Mouse (Mus musculus): ENCODE measurements at regions not wholly inside any gene's neighbourhood (a gene's known extent, or its start where the extent isn't known, plus 50 kb on each side); places are given as distances from the start of the nearest gene placed in this dataset.
A peak's percentile ranks its signal among the peaks of the same experiment; 100 is the strongest.

- 90% methylated on average over 12 of the region's 12 CpGs for WGBS
- H3K9me3 ChIP-seq (ENCODE audit: control insufficient read depth, low read length): no peaks in the 10 kb centered on the region
- no peak overlapping the region for H3K4me2 ChIP-seq (ENCODE audit: low read depth, low read length)
- DNase-seq (ENCODE audit: low spot score) (no peak), ATAC-seq (ENCODE audit: low read depth) (no peak)
- H3K27me3 ChIP-seq (replicated peaks; ENCODE audit: control insufficient read depth, insufficient read depth, low read length): no peaks in the 10 kb centered on the region
- no peaks in the 10 kb centered on the region for H3K4me1 ChIP-seq (ENCODE audit: control insufficient read depth, insufficient read depth, low read length)
- H3K9ac ChIP-seq (ENCODE audit: low read depth, low read length): no peak overlapping the region
- no peak overlapping the region for H3K27ac ChIP-seq (replicated peaks; ENCODE audit: low read depth, low read length)
- no peaks in the 10 kb centered on the region for H3K36me3 ChIP-seq (ENCODE audit: control insufficient read depth, insufficient read depth, low read length)
- no peak overlapping the region for H3K4me3 ChIP-seq (ENCODE audit: low read depth, low read length)
Measured at GRCm38 (mm10) chr4:99527441-99527840, 128.7 kb upstream of the Foxd3 start.

DNA sequence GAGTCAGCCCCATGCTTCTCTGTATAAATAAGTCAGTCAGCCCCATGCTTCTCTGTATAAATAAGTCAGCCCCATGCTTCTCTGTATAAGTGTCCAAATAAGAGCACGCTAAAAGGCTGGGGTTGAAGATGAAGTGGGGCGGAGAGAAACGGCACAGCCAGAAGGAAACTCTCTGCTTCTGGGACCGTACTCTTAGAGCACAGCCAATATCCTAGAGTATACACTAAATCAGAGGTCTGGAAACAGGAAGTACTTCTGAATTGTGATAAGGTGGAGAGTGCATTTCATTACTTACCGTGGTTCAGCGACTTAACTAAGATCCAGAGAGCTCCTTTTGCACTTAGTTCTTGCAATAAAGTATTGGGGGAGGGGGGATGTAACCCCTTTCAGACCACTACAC is 112.1 kb upstream of the Foxd3 start:
- Histone ChIP-seq H3K9ac (ENCODE audit: low read depth, low read length) (no peak overlapping the region), H3K4me2 (ENCODE audit: low read depth, low read length) (no peak overlapping the region), H3K27me3 (replicated peaks; ENCODE audit: control insufficient read depth, insufficient read depth, low read length) (no peaks in the 10 kb centered on the region), H3K4me1 (ENCODE audit: control insufficient read depth, insufficient read depth, low read length) (no peaks in the 10 kb centered on the region), H3K27ac (replicated peaks; ENCODE audit: low read depth, low read length) (no peak overlapping the region), H3K9me3 (ENCODE audit: control insufficient read depth, low read length) (no peaks in the 10 kb centered on the region), H3K4me3 (ENCODE audit: low read depth, low read length) (no peak overlapping the region), H3K36me3 (ENCODE audit: control insufficient read depth, insufficient read depth, low read length) (no peaks in the 10 kb centered on the region)
- WGBS: 71% methylated on average over 6 of the region's 6 CpGs
- ATAC-seq (ENCODE audit: low read depth): no peak
- DNase-seq (ENCODE audit: low spot score): no peak

GRCm38 (mm10) chr4:99545742-99546141 is 110.4 kb upstream of the Foxd3 start:
- Histone ChIP-seq H3K36me3 (ENCODE audit: control insufficient read depth, insufficient read depth, low read length) (no peaks in the 10 kb centered on the region), H3K27me3 (replicated peaks; ENCODE audit: control insufficient read depth, insufficient read depth, low read length) (no peaks in the 10 kb centered on the region), H3K4me3 (ENCODE audit: low read depth, low read length) (no peak overlapping the region), H3K4me2 (ENCODE audit: low read depth, low read length) (no peak overlapping the region), H3K4me1 (ENCODE audit: control insufficient read depth, insufficient read depth, low read length) (no peaks in the 10 kb centered on the region), H3K9ac (ENCODE audit: low read depth, low read length) (no peak overlapping the region), H3K27ac (replicated peaks; ENCODE audit: low read depth, low read length) (no peak overlapping the region), H3K9me3 (ENCODE audit: control insufficient read depth, low read length) (no peaks in the 10 kb centered on the region)
- ATAC-seq (ENCODE audit: low read depth): peak; percentile 70; the same call in 1 of the 2 replicates
- WGBS: 49% methylated on average over 3 of the region's 3 CpGs
- DNase-seq (ENCODE audit: low spot score): peak; percentile 26

DNA sequence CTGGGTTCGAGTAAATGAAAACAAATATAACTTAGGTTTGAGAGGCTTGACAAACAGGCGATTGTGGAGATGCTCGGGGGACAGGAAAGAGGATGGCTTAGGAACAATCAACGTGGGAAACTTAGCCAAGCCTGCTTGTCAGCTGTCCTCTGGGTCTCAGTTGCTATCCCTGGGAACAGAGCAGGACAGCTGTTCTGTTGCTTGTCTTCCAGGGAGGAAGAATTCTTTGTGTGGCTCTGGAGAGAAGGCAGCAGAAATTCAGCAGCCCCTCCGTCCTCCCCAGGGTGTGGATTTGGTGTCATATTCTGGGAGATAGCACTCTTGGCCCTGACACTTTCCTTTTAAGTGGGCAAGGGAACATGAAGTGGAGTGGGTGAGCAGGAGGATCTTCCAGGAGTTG is 98.1 kb upstream of the Foxd3 start:
- no peak for ATAC-seq (ENCODE audit: low read depth)
- peak; percentile 52 for DNase-seq (ENCODE audit: low spot score)
- Histone ChIP-seq H3K9me3 (ENCODE audit: control insufficient read depth, low read length) (no peaks in the 10 kb centered on the region), H3K4me1 (ENCODE audit: control insufficient read depth, insufficient read depth, low read length) (no peaks in the 10 kb centered on the region), H3K9ac (ENCODE audit: low read depth, low read length) (no peak overlapping the region), H3K36me3 (ENCODE audit: control insufficient read depth, insufficient read depth, low read length) (no peaks in the 10 kb centered on the region), H3K4me2 (ENCODE audit: low read depth, low read length) (no peak overlapping the region), H3K27ac (replicated peaks; ENCODE audit: low read depth, low read length) (no peak overlapping the region), H3K4me3 (ENCODE audit: low read depth, low read length) (no peak overlapping the region), H3K27me3 (replicated peaks; ENCODE audit: control insufficient read depth, insufficient read depth, low read length) (peaks cover 20% of the 10 kb centered on the region)
- WGBS: 31% methylated on average over 5 of the region's 5 CpGs

- Histone ChIP-seq H3K27ac (replicated peaks; ENCODE audit: low read depth, low read length) (no peak overlapping the region), H3K9ac (ENCODE audit: low read depth, low read length) (no peak overlapping the region), H3K4me3 (ENCODE audit: low read depth, low read length) (no peak overlapping the region), H3K9me3 (ENCODE audit: control insufficient read depth, low read length) (no peaks in the 10 kb centered on the region), H3K27me3 (replicated peaks; ENCODE audit: control insufficient read depth, insufficient read depth, low read length) (peaks cover 20% of the 10 kb centered on the region), H3K4me1 (ENCODE audit: control insufficient read depth, insufficient read depth, low read length) (no peaks in the 10 kb centered on the region), H3K4me2 (ENCODE audit: low read depth, low read length) (no peak overlapping the region), H3K36me3 (ENCODE audit: control insufficient read depth, insufficient read depth, low read length) (no peaks in the 10 kb centered on the region)
- DNase-seq (ENCODE audit: low spot score) (no peak), ATAC-seq (ENCODE audit: low read depth) (no peak)
- WGBS: 31% methylated on average over 8 of the region's 8 CpGs
Measured at GRCm38 (mm10) chr4:99560604-99561003, 95.5 kb upstream of the Foxd3 start.

- Histone ChIP-seq H3K9ac (ENCODE audit: low read depth, low read length) (no peak overlapping the region), H3K4me3 (ENCODE audit: low read depth, low read length) (no peak overlapping the region), H3K36me3 (ENCODE audit: control insufficient read depth, insufficient read depth, low read length) (no peaks in the 10 kb centered on the region), H3K27ac (replicated peaks; ENCODE audit: low read depth, low read length) (no peak overlapping the region), H3K27me3 (replicated peaks; ENCODE audit: control insufficient read depth, insufficient read depth, low read length) (peaks cover 20% of the 10 kb centered on the region), H3K9me3 (ENCODE audit: control insufficient read depth, low read length) (no peaks in the 10 kb centered on the region), H3K4me1 (ENCODE audit: control insufficient read depth, insufficient read depth, low read length) (no peaks in the 10 kb centered on the region), H3K4me2 (ENCODE audit: low read depth, low read length) (no peak overlapping the region)
- 22% methylated on average over 6 of the region's 6 CpGs for WGBS
- DNase-seq (ENCODE audit: low spot score): peak; percentile 38
- no peak for ATAC-seq (ENCODE audit: low read depth)
Measured at GRCm38 (mm10) chr4:99561506-99561937, 94.6 kb upstream of the Foxd3 start.

- no peak overlapping the region for H3K4me2 ChIP-seq (ENCODE audit: low read depth, low read length)
- H3K36me3 ChIP-seq (ENCODE audit: control insufficient read depth, insufficient read depth, low read length): no peaks in the 10 kb centered on the region
- no peak overlapping the region for H3K4me3 ChIP-seq (ENCODE audit: low read depth, low read length)
- H3K9me3 ChIP-seq (ENCODE audit: control insufficient read depth, low read length): 0 out of 2 replicates have a peak, but pooled peaks cover 4% of the 10 kb centered on the region
- H3K27me3 ChIP-seq (replicated peaks; ENCODE audit: control insufficient read depth, insufficient read depth, low read length): peaks cover 14% of the 10 kb centered on the region; the same call in 1 of the 2 replicates
- DNase-seq (ENCODE audit: low spot score): no peak
- no peak overlapping the region for H3K27ac ChIP-seq (replicated peaks; ENCODE audit: low read depth, low read length)
- no peak overlapping the region for H3K9ac ChIP-seq (ENCODE audit: low read depth, low read length)
- ATAC-seq (ENCODE audit: low read depth): no peak
- 94% methylated on average over 9 of the region's 9 CpGs for WGBS
- H3K4me1 ChIP-seq (ENCODE audit: control insufficient read depth, insufficient read depth, low read length): no peaks in the 10 kb centered on the region
Measured at GRCm38 (mm10) chr4:99565401-99565800, 90.7 kb upstream of the Foxd3 start.

GRCm38 (mm10) chr4:99572841-99573642 is 83.1 kb upstream of the Foxd3 start:
- no peak overlapping the region for H3K27ac ChIP-seq (replicated peaks; ENCODE audit: low read depth, low read length)
- peak overlapping the region; percentile 38 for H3K9ac ChIP-seq (ENCODE audit: low read depth, low read length)
- DNase-seq (ENCODE audit: low spot score) (peak; percentile 53), ATAC-seq (ENCODE audit: low read depth) (peak; percentile 70)
- H3K4me1 ChIP-seq (ENCODE audit: control insufficient read depth, insufficient read depth, low read length): peaks cover 8% of the 10 kb centered on the region
- no peaks in the 10 kb centered on the region for H3K36me3 ChIP-seq (ENCODE audit: control insufficient read depth, insufficient read depth, low read length)
- peak overlapping the region; percentile 60 for H3K4me2 ChIP-seq (ENCODE audit: low read depth, low read length)
- 4% methylated on average over 33 of the region's 33 CpGs for WGBS
- H3K9me3 ChIP-seq (ENCODE audit: control insufficient read depth, low read length): 0 out of 2 replicates have a peak, but pooled peaks cover 4% of the 10 kb centered on the region
- peak overlapping the region; percentile 33 for H3K4me3 ChIP-seq (ENCODE audit: low read depth, low read length)
- peaks cover 27% of the 10 kb centered on the region; the same call in 1 of the 2 replicates for H3K27me3 ChIP-seq (replicated peaks; ENCODE audit: control insufficient read depth, insufficient read depth, low read length)
